ENCODE assay signal across 10 mouse cellular contexts in the genomic region with DNA sequence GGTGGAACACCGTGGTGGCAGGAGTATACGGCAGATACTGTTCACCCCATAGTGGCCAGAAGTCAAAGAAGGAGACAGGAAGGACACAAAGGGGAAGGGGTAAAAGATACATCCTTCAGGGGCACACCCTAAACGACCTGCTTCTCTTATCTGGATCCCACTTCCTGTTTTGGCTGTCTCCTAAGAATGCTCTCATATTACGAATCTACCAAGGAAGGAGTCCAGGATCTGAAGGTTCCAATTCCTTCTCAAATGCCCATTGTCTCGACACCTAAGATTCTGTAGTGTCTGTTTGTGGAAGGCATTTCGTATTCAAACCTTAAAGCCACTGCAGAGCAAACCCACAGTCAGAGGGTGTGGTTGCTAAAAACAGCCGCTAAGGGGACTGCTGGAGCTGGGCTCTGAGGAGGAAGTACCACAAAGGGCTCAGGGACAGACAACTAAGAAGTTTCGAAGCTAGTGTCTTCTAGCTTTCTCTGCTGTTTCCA. TPM values are rescaled to one million over a fixed set of nuclear protein-coding genes. Genes with fewer than 3 reads are reported as not detected.
DNase-seq lines count a peak whose midpoint lies in the region; ATAC-seq lines count a peak whose summit lies in the region.
"Had no signal": no experiment of that assay in that cellular context is flagged by ENCODE, and none has a peak within 500 bp of the region (broad histone marks: within the 10 kb centered on the region; RNA-seq: fewer than 3 reads in every experiment).

No protein-coding gene starts in this region.

- no peaks in the 10 kb centered on the region for H3K27me3 ChIP-seq in heart, embryonic 14.5 days (ENCODE audit: control insufficient read depth, insufficient read depth, low read length)
- H3K27me3 ChIP-seq in hindbrain, embryonic 11.5 days (ENCODE audit: control insufficient read depth, insufficient read depth, low read length) = no peaks in the 10 kb centered on the region
- H3K27me3 ChIP-seq: embryonic facial prominence, embryonic 15.5 days had no signal

- H3K9me3 ChIP-seq in heart, embryonic 14.5 days (ENCODE audit: control insufficient read depth, low read length) = no peaks in the 10 kb centered on the region
- H3K9me3 ChIP-seq in hindbrain, embryonic 11.5 days (ENCODE audit: control insufficient read depth, low read length) = no peaks in the 10 kb centered on the region
- H3K9me3 ChIP-seq: embryonic facial prominence, embryonic 15.5 days had no signal

- no peak overlapping the region for H3K4me3 ChIP-seq in heart, embryonic 14.5 days (ENCODE audit: control insufficient read depth in 1 of 2, insufficient read depth in 1 of 2, low read depth in 1 of 2, low read length in 2 of 2)
- H3K4me3 ChIP-seq in hindbrain, embryonic 11.5 days (ENCODE audit: low read depth, low read length) = no peak overlapping the region
- H3K4me3 ChIP-seq: embryonic facial prominence, embryonic 15.5 days had no signal

- H3K4me1 ChIP-seq in heart, embryonic 14.5 days (ENCODE audit: control insufficient read depth in 2 of 2, insufficient read depth in 2 of 2, low read length in 2 of 2) = peaks cover 5 to 8% of the 10 kb centered on the region in 2 experiments; a peak in 3 of 4 replicates
- H3K4me1 ChIP-seq in hindbrain, embryonic 11.5 days (replicated peaks; ENCODE audit: control insufficient read depth, insufficient read depth, low read length) = no peaks in the 10 kb centered on the region

- peak; percentile 88 for DNase-seq in CD4-positive helper T cell, adult 2 months (ENCODE audit: low read depth, low spot score)
- peak; percentile 84 for DNase-seq in ZHBTc4 (ENCODE audit: low read depth, low spot score)
- peak; percentile 55 to 63 for DNase-seq in lung, postnatal 4 days
- DNase-seq in thymus, postnatal 10 days (ENCODE audit: low spot score in 2 of 2) = peak; percentile 63 to 70
- DNase-seq in kidney, postnatal 14 days = no peak
- DNase-seq in gastrocnemius, postnatal 4 days (ENCODE audit: low spot score in 2 of 2) = no peak
- DNase-seq in hindbrain, embryonic 11.5 days (ENCODE audit: low spot score) = no peak

- 25% methylated on average over 8 of the region's 8 CpGs for WGBS in heart, embryonic 14.5 days
- 53% methylated on average over 8 of the region's 8 CpGs for WGBS in hindbrain, embryonic 11.5 days

- H3K9ac ChIP-seq in heart, embryonic 14.5 days (ENCODE audit: low read length) = no peak overlapping the region
- H3K9ac ChIP-seq in hindbrain, embryonic 11.5 days (ENCODE audit: low read depth, low read length) = no peak overlapping the region
- H3K9ac ChIP-seq: embryonic facial prominence, embryonic 15.5 days had no signal

- peak overlapping the region in 1 of 2 experiments; percentile 24; a peak in 1 of 4 replicates for H3K27ac ChIP-seq in heart, embryonic 14.5 days (replicated peaks in 1 of 2; ENCODE audit: control insufficient read depth in 1 of 2, insufficient read depth in 1 of 2, low read depth in 2 of 2, low read length in 2 of 2)
- no peak overlapping the region for H3K27ac ChIP-seq in hindbrain, embryonic 11.5 days (ENCODE audit: low read depth, low read length)
- H3K27ac ChIP-seq: embryonic facial prominence, embryonic 15.5 days had no signal

- peak overlapping the region; percentile 29 for H3K4me2 ChIP-seq in heart, embryonic 14.5 days (ENCODE audit: low read length)
- H3K4me2 ChIP-seq in hindbrain, embryonic 11.5 days (replicated peaks; ENCODE audit: low read depth, low read length) = no peak overlapping the region
- H3K4me2 ChIP-seq: embryonic facial prominence, embryonic 15.5 days had no signal

- ATAC-seq in heart, embryonic 14.5 days (ENCODE audit: insufficient number of reproducible peaks, insufficient read depth, low FRiP score, low read depth) = no peak
- no peak for ATAC-seq in hindbrain, embryonic 11.5 days (ENCODE audit: low FRiP score)

- no peaks in the 10 kb centered on the region for H3K36me3 ChIP-seq in heart, embryonic 14.5 days (ENCODE audit: control insufficient read depth, insufficient read depth, low read length)
- no peaks in the 10 kb centered on the region for H3K36me3 ChIP-seq in hindbrain, embryonic 11.5 days (ENCODE audit: control insufficient read depth, insufficient read depth, low read length)
- H3K36me3 ChIP-seq: embryonic facial prominence, embryonic 15.5 days had no signal

RNA-seq across cellular contexts. Expression of a gene that starts 39.7 kb away (rescaled TPM):
- 1.9 and 2.2 TPM in 2 replicates for polyA plus RNA-seq in heart, embryonic 14.5 days (2014; fragmentation: Nextera tagmentation; extraction: Ambion mirVana)
- total RNA-seq in gastrocnemius, postnatal 4 days (2021) = 1 to 10 TPM; 3.7 to 4.2 TPM
- polyA plus RNA-seq in hindbrain, embryonic 11.5 days (2014; fragmentation: Nextera tagmentation; extraction: Ambion mirVana) = 0.70 and 1.3 TPM in 2 replicates

RNA-seq across cellular contexts. Expression of a gene that starts 49.4 kb away (rescaled TPM):
- polyA plus RNA-seq in heart, embryonic 14.5 days (2014; fragmentation: Nextera tagmentation; extraction: Ambion mirVana) = not detected in 2 replicates
- total RNA-seq in gastrocnemius, postnatal 4 days (2021) = not detected
- not detected in 2 replicates for polyA plus RNA-seq in hindbrain, embryonic 11.5 days (2014; fragmentation: Nextera tagmentation; extraction: Ambion mirVana)
- polyA plus RNA-seq: embryonic facial prominence, embryonic 15.5 days; neural tube, embryonic 14.5 days had no signal

Comparison
In these comparisons a context has a peak if more than half of its experiments do, and no peak if none do; other contexts are left out.
1. DNase-seq: peak in CD4-positive helper T cell, adult 2 months (single experiment), ZHBTc4 (single experiment), lung, postnatal 4 days (2 of 2) and thymus, postnatal 10 days (2 of 2); none in kidney, postnatal 14 days (single experiment), gastrocnemius, postnatal 4 days (0 of 2) and hindbrain, embryonic 11.5 days (single experiment).